Mouse (Mus musculus) hindbrain, postnatal 0 days (tissue): ENCODE results near the gene Als2cl. TPM values are rescaled to one million over a fixed set of nuclear protein-coding genes. Genes with fewer than 3 reads are reported as not detected.

Experiments
- ATAC-seq: fragments of 200-750 bp; cut with Nextera tagmentation; 2 replicates; pipeline ENCODE4 v1.8.0; 2017; ENCODE audit warnings: mild to moderate bottlenecking, moderate TSS enrichment, moderate library complexity
- DNase-seq: peaks from one replicate; pipeline ENCODE4 v3.0.0-alpha.2; 2015; ENCODE audit warnings: low spot score
- H3K27ac ChIP-seq: fragments of 300-500 bp; sonication (generic); 2 replicates; pipeline ENCODE4 v1.5.1; 2014; ENCODE audit warnings: mild to moderate bottlenecking
- H3K27me3 ChIP-seq: fragments of 300-500 bp; sonication (generic); 2 replicates; pipeline ENCODE4 v1.6.1; 2014; ENCODE audit warnings: low read length, mixed read lengths; ENCODE audit not compliant: insufficient read depth
- H3K36me3 ChIP-seq: fragments of 300-500 bp; sonication (generic); 2 replicates; pipeline ENCODE4 v1.6.1; 2014; ENCODE audit warnings: low read length, mixed read lengths; ENCODE audit not compliant: insufficient read depth
- H3K4me1 ChIP-seq: fragments of 300-500 bp; sonication (generic); 2 replicates; pipeline ENCODE4 v1.6.1; 2014; ENCODE audit warnings: antibody characterized with exemption, low read length, mixed read lengths; ENCODE audit not compliant: insufficient read depth
- H3K4me2 ChIP-seq: fragments of 300-500 bp; sonication (generic); 2 replicates; pipeline ENCODE4 v1.6.1; 2014; ENCODE audit warnings: low read depth, mild to moderate bottlenecking, low read length, moderate library complexity, mixed read lengths
- H3K4me3 ChIP-seq: fragments of 300-500 bp; sonication (generic); 2 replicates; pipeline ENCODE4 v1.5.1; 2014; ENCODE audit warnings: low read length
- H3K9ac ChIP-seq: fragments of 300-500 bp; sonication (generic); replicated peaks from 2 replicates; pipeline ENCODE4 v1.6.1; 2014; ENCODE audit warnings: mild to moderate bottlenecking, low read length, moderate library complexity, mixed read lengths
- H3K9me3 ChIP-seq: fragments of 300-500 bp; sonication (generic); 2 replicates; pipeline ENCODE4 v1.6.1; 2016; ENCODE audit warnings: low read length, mixed read lengths
- CTCF ChIP-seq: IDR thresholded peaks from 2 replicates; pipeline ENCODE4 v1.5.1; 2016; ENCODE audit warnings: antibody characterized with exemption, control low read depth, low read depth
- WGBS: fragments of 180-500 bp; shearing (Covaris S2); extraction: QIAGEN DNeasy Blood & Tissue Kit; methylation state at CpG from one replicate; pipeline ENCODE4 v1.1.7; 2014; 5-methylcytosine and 5-hydroxymethylcytosine counted together
- polyA plus RNA-seq: library from polyadenylated mRNA; unstranded; fragments of >200 nt; fragmentation: Nextera tagmentation; extraction: Ambion mirVana; gene quantifications from 2 replicates; pipeline ENCODE4 v1.2.1, GENCODE M21; 2015
- total RNA-seq: library from RNA; depleted of rRNA; stranded (reverse); fragments of >200 nt; gene quantifications from 2 replicates; pipeline ENCODE4 v1.2.3, GENCODE M21; 2014; rRNA removed

Gene Als2cl
- total RNA-seq (10.7 and 16.3 TPM in 2 replicates), polyA plus RNA-seq (2.2 and 2.5 TPM in 2 replicates)

GRCm38 (mm10) chr9:110879191-110879920, at the start of gene Als2cl:
TSS of gene Als2cl (plus strand) at chr9:110879870.
- Histone ChIP-seq H3K27ac (peak within 1 kb of the TSS; percentile 81), H3K4me1 (peaks cover 18% of the 10 kb centered on the region), H3K36me3 (no peaks in the 10 kb centered on the region), H3K4me2 (peak within 1 kb of the TSS; percentile 93), H3K4me3 (peak within 1 kb of the TSS; percentile 58), H3K27me3 (no peaks in the 10 kb centered on the region), H3K9ac (peak within 1 kb of the TSS; percentile 58), H3K9me3 (no peaks in the 10 kb centered on the region)
- no peak for TF ChIP-seq CTCF
- ATAC-seq (peak; percentile 56), DNase-seq (peak; percentile 70)
- WGBS, result 9% methylated on average over 12 of the region's 12 CpGs

- Histone ChIP-seq H3K9ac (no peak overlapping the region), H3K27me3 (no peaks in the 10 kb centered on the region), H3K36me3 (no peaks in the 10 kb centered on the region), H3K4me3 (no peak overlapping the region), H3K9me3 (no peaks in the 10 kb centered on the region), H3K4me1 (no peaks in the 10 kb centered on the region), H3K27ac (no peak overlapping the region), H3K4me2 (no peak overlapping the region)
- no peak for TF ChIP-seq CTCF
- WGBS, result 72% methylated on average over 5 of the region's 5 CpGs
- ATAC-seq, result no peak
- no peak for DNase-seq
These were observed 46.6 kb upstream of the Als2cl start for GRCm38 (mm10) chr9:110833021-110833420.

GRCm38 (mm10) chr9:110834411-110834810, 45.3 kb upstream of the Als2cl start, which contains the start of gene Prss45:
TSS of gene Prss45 (plus strand) at chr9:110834588.
- ATAC-seq (no peak), DNase-seq (no peak)
- Histone ChIP-seq H3K27ac (0 out of 2 replicates have a peak within 1 kb of the TSS, but pooled peaks have one; percentile 58), H3K36me3 (no peaks in the 10 kb centered on the region), H3K9me3 (no peaks in the 10 kb centered on the region), H3K9ac (no peak within 1 kb of the TSS), H3K4me1 (no peaks in the 10 kb centered on the region), H3K4me2 (no peak within 1 kb of the TSS), H3K27me3 (no peaks in the 10 kb centered on the region), H3K4me3 (no peak within 1 kb of the TSS)
- no peak for TF ChIP-seq CTCF
- WGBS, result 82% methylated on average over 19 of the region's 19 CpGs

- no peak for DNase-seq
- no peak overlapping the region for H3K4me2 ChIP-seq
These were observed 44.7 kb upstream of the Als2cl start for GRCm38 (mm10) chr9:110834961-110835360.

GRCm38 (mm10) chr9:110836112-110836511, 43.6 kb upstream of the Als2cl start:
- Histone ChIP-seq H3K4me3 (no peak overlapping the region), H3K36me3 (no peaks in the 10 kb centered on the region), H3K27me3 (no peaks in the 10 kb centered on the region), H3K4me1 (no peaks in the 10 kb centered on the region), H3K27ac (peak overlapping the region; percentile 58; the same call in 1 of the 2 replicates), H3K9me3 (no peaks in the 10 kb centered on the region), H3K4me2 (no peak overlapping the region), H3K9ac (no peak overlapping the region)
- TF ChIP-seq CTCF, result no peak
- DNase-seq (peak; percentile 52), ATAC-seq (peak; percentile 80; the same call in 1 of the 2 replicates)
- WGBS, result 55% methylated on average over 2 of the region's 2 CpGs

More at GRCm38 (mm10) chr9:110834961-110835360, 44.7 kb upstream of the Als2cl start:
- Histone ChIP-seq H3K36me3 (no peaks in the 10 kb centered on the region), H3K9ac (no peak overlapping the region), H3K27me3 (no peaks in the 10 kb centered on the region), H3K4me1 (no peaks in the 10 kb centered on the region), H3K9me3 (no peaks in the 10 kb centered on the region), H3K4me3 (no peak overlapping the region), H3K27ac (no peak overlapping the region)
- no peak for TF ChIP-seq CTCF
- no peak for ATAC-seq
- 48% methylated on average over 10 of the region's 10 CpGs for WGBS

GRCm38 (mm10) chr9:110840905-110841304, 38.8 kb upstream of the Als2cl start:
- Histone ChIP-seq H3K4me3 (no peak overlapping the region), H3K4me2 (no peak overlapping the region), H3K27ac (no peak overlapping the region), H3K36me3 (no peaks in the 10 kb centered on the region), H3K27me3 (no peaks in the 10 kb centered on the region), H3K9ac (no peak overlapping the region), H3K9me3 (no peaks in the 10 kb centered on the region), H3K4me1 (no peaks in the 10 kb centered on the region)
- no peak for TF ChIP-seq CTCF
- ATAC-seq (no peak), DNase-seq (no peak)
- 67% methylated on average over 6 of the region's 6 CpGs for WGBS

GRCm38 (mm10) chr9:110841438-110841837, 38.2 kb upstream of the Als2cl start:
- H3K4me3 ChIP-seq, result no peak overlapping the region
- H3K4me1 ChIP-seq, result no peaks in the 10 kb centered on the region
- TF ChIP-seq CTCF, result no peak
- no peaks in the 10 kb centered on the region for H3K9me3 ChIP-seq
- H3K9ac ChIP-seq, result no peak overlapping the region
- DNase-seq, result no peak
- H3K27ac ChIP-seq, result no peak overlapping the region
- WGBS, result 89% methylated on average over 2 of the region's 2 CpGs
- H3K27me3 ChIP-seq, result no peaks in the 10 kb centered on the region
- no peak for ATAC-seq
- H3K4me2 ChIP-seq, result no peak overlapping the region
- no peaks in the 10 kb centered on the region for H3K36me3 ChIP-seq
